Mouse (Mus musculus) erythroblast, adult 5-6 weeks (primary cell): ENCODE results near the gene Lcor. TPM values are rescaled to one million over a fixed set of nuclear protein-coding genes. Genes with fewer than 3 reads are reported as not detected.

Experiments
- total RNA-seq, 2 experiments: library from RNA; stranded (forward) in 1 of 2; stranded (reverse) in 1 of 2; fragments of 150-400 nt in 1 of 2; fragments of 200-764, 138-1000 nt in 1 of 2; gene quantifications; 2 replicates each; pipeline versions ENCODE4 v1.2.3 to v1.2.4; 2015 to 2017; ENCODE audit warnings: low replicate concordance in 2 of 2

Lcor gene
- total RNA-seq, 2 experiments from 2014 or later = 63.6 to 155 TPM

Other genes starting within 250 kb of the Lcor start
- gene Tm9sf3, start 218.6 kb upstream of the Lcor start, total RNA-seq (2015; ENCODE audit: low replicate concordance) = 39.4 and 39.7 TPM in 2 replicates
- 51.6 and 56.4 TPM in 2 replicates for gene Tm9sf3, start 218.6 kb upstream of the Lcor start, total RNA-seq (2017; ENCODE audit: low replicate concordance)
- 8.1 and 14.6 TPM in 2 replicates for gene Pik3ap1, start 97.5 kb upstream of the Lcor start, total RNA-seq (2015; ENCODE audit: low replicate concordance)
- gene Pik3ap1, start 97.5 kb upstream of the Lcor start, total RNA-seq (2017; ENCODE audit: low replicate concordance) = 8.9 and 10.5 TPM in 2 replicates
- gene Gm340, start 99.7 kb downstream of the Lcor start, total RNA-seq (2015; ENCODE audit: low replicate concordance) = 20.7 and 20.9 TPM in 2 replicates
- gene Gm340, start 99.7 kb downstream of the Lcor start, total RNA-seq (2017; ENCODE audit: low replicate concordance) = 48.6 and 48.8 TPM in 2 replicates